Mouse (Mus musculus): Measurements from ENCODE around the gene Lrmp.

Lrmp gene

DNA sequence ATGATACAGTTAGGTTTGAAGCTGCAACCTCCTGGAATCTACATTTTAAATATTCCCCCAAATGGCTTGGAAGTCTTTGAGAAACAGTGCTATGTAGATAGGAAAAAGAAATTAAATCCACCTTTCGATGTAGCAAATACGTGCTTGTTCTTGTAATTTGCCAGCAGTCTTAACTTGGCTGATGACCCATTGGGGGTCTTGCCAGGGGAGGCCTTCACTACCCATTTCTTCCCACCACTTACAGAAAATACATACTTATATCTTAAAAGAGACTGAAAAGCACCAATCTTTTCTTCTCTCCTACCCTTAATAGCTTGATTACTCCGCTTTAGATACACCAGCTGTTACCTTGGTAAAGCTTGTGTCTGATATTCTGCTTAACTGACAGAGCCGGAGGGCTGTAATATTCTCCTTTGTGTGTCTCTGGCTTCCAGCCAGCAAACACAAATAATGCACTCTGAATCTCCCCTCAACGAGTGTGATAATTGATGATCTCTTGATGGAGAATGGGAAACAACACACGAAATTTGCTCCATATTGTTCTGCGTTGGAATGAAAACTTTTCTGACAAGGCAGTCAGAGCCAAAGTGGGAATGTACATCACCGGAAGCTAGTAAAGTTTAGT lies 94.7 kb downstream of the Lrmp start:
- peak; percentile 23 to 45 for DNase-seq

DNA sequence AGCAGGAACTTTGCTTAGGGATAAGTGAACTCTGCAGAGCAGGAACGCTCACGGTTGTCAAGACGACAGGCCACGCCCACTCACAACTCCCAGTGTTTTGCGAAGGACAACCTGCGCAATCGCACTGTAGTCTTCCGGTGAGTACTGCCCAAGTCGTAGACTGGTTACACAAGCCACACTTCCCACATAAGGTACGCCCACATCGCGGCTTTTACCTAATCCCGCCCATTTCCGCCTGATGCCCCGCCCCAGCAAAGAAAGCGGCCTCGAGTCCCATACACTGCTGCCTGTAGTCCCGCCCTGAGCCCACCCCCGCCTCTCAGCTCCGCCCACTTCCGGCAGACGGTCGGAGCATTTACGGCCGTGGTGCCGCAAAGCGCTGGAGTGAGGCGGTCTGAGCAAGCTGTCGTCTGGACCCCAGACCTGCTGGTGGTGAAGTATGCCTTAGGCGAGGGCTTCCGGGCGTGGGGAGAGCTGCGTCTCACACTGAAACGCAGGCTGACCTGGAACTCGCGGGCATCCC lies 95.4 kb downstream of the Lrmp start, which contains the start of the genes Casc1 and Etfrf1:
Casc1 (minus strand) TSS at position 190 of the 523 bp plus-strand sequence.
Etfrf1 (plus strand) TSS at position 319 of the 523 bp plus-strand sequence.
- peak; percentile 97 to 99 for DNase-seq

DNA sequence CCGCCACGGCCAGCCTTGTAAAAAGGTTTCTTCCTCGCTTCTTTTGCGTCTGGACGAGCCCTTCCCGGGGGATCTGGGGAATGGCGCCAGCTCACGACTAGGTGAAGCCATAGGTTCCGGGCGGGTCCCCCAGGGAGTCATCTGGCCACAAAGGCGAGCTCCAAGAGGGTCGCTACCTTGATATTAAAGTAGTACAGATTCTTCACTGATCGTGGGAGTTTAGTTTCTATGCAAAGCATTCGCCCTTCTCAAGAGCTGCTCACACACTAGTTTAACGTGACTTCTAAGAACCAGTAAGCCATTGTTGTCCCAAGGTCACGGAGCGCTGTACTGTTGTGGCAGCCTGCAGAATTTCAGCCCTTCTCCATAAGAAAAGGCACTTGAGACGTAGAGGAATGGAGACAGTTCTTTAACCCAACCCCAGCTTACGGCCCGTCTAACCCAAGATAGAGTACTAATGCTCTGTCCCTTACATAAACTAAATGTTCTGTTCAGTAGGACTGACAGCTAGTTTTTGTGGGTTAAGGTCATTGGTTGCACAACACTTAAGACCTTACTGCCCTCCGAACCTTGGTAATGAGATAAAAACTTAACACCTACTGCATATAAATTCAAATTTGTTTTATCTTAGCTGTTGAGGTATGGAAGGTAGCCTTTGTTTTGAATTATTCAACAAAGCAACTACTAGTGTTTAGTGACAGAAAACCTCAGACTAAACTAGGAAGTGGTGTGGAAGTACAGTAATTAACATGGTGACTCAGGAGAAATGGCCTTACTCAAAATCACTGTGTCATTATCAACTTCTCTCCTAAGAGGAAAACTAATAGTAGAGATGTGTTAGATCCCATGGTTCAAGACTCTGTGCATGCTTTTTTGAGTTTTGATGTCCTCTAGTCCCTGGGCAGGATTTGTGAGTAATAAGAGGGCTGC lies 96.2 kb downstream of the Lrmp start:
- DNase-seq, result no peak

DNA sequence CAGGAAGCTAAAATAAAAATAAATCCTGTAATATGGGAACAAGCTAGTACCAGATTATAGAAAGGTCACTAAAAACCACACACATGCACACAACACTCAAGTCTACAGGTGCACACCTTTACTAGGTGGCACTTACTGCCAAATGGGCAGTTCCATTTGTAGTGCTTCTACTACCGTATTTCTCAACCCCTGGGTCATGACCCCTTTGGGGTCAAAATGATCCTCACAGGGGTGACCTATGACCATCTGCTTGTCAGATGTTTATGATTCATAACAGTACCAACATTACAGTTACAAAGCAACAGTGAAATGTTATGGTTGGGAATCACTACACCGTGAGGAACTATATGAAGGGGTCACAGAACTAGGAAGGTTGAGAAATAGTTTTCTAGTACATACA lies 98.5 kb downstream of the Lrmp start:
- no peak for DNase-seq

DNA sequence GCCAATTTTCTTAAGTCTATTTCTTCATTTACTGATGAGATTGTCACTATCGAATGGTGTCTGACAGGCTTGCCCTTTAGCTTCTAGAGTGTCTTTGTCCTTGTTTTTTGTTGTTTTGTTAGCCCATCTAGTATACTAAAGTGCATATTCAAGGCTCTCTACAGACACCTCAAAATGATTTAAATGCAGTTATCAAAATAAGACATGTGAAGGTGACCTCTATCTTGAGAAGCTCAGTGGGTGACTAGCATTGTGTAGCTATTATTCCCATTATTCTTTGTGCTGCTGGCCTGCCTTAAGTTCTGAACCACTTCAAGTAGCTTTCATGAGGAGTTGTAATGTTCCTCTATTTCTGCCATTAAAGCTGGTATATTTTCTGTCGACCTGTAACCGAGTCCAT lies 100.4 kb downstream of the Lrmp start:
- DNase-seq, result no peak

DNA sequence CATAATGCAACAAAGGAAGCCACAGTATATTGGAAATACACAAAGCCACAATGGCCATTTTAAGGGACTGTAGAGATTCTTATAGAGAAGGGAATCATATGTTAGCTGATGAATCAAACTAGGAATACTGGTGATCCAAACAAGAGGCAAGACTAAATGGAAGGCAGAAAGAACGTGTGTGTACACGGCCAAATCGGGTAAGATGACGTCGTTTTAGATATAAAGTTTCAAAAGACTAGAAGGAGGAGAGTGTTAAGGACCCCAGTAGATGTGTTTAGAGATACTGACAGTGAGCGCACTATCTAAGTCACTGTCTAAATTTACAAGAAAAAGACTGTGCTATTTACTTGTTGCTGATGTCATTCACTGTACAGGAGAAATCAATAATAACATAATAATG lies 108.8 kb downstream of the Lrmp start:
- no peak for DNase-seq

All from cerebellum, postnatal 10 days (tissue).